Mouse (Mus musculus) kidney, adult 2 months (tissue): ENCODE data around the gene Vwa2.

Experiments used
- CTCF ChIP-seq: fragments of 200-500 bp; conservative IDR thresholded peaks from 2 replicates; pipeline ENCODE4 v1.5.1; 2011; ENCODE audit warnings: low read depth, mild to moderate bottlenecking, control low read depth, low read length, moderate library complexity, mixed read lengths; ENCODE audit not compliant: insufficient read depth, insufficient read length
- POLR2A ChIP-seq: fragments of 200-500 bp; IDR thresholded peaks from one replicate; pipeline ENCODE4 v1.6.1; 2011; ENCODE audit warnings: low read depth, low read length, control low read depth

- TF ChIP-seq POLR2A (no peak), CTCF (no peak)
These were observed 72.7 kb downstream of the Vwa2 start for GRCm38 (mm10) chr19:56946727-56947126.
